Mouse (Mus musculus) liver, postnatal 0 days (tissue): ENCODE data around the gene Ttc3.

ENCODE experiments used
- CTCF ChIP-seq: sonication (generic); IDR thresholded peaks from 2 replicates; pipeline ENCODE4 v1.5.1; 2016; ENCODE audit warnings: antibody characterized with exemption, low read depth
- EP300 ChIP-seq: IDR thresholded peaks from 2 replicates; pipeline ENCODE4 v1.6.1; 2016; ENCODE audit warnings: antibody characterized with exemption, low read depth, mild to moderate bottlenecking

DNA sequence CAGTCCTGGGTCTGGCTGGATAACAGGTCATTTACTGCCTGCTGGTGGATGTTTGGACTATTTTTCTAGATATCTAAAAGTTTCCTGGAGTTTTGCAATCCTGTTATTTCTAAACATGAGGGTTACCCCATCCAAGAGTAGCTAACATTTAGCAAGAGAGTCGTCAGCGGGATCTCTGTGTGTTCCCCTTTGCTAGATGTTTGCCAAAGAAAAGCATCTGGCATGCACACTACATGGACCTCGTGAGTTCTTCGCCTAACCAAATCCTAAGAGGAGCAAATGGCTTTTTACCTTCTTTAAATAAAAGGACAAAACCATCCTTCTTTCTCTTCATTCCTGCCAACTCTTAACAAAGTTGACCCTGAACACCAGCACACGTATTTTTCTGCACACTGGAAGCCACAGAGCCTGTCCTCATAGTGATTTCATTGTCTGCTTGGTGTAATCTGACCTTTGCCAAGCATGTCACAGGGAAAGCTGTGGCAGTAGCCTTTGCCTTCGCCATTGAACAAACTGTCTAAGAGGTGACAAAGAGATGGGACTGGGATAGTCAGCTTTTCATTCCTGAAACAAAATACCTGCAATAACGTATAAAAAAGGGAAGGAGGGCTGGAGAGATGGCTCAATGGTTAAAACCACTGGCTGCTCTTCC lies 23.2 kb upstream of the Ttc3 start:
- TF ChIP-seq CTCF, result peak; percentile 44
- no peak; the same call in 1 of the 2 replicates for TF ChIP-seq EP300
